Mouse (Mus musculus) thymus, postnatal 0 days (tissue): Measurements from ENCODE around the gene Tgfb2. TPM values are rescaled to one million over a fixed set of nuclear protein-coding genes. Genes with fewer than 3 reads are reported as not detected.

Experiments used
- DNase-seq: peaks from one replicate; pipeline ENCODE4 v3.0.0-alpha.2; 2015; ENCODE audit warnings: low spot score
- polyA plus RNA-seq: library from polyadenylated mRNA; unstranded; fragments of >200 nt; fragmentation: Nextera tagmentation; extraction: Ambion mirVana; gene quantifications from 2 replicates; pipeline ENCODE4 v1.2.1, GENCODE M21; 2015

The Tgfb2 gene
- polyA plus RNA-seq, 1 experiment from 2014 or later: 2.5 TPM

GRCm38 (mm10) chr1:186656732-186657329, 49.0 kb downstream of the Tgfb2 start:
- DNase-seq: no peak

- no peak for DNase-seq
These were observed 49.6 kb downstream of the Tgfb2 start for GRCm38 (mm10) chr1:186656201-186656600.

- DNase-seq: no peak
These were observed 50.7 kb downstream of the Tgfb2 start for GRCm38 (mm10) chr1:186655096-186655495.

GRCm38 (mm10) chr1:186652208-186652607, 53.6 kb downstream of the Tgfb2 start:
- no peak for DNase-seq

- no peak for DNase-seq
These were observed 55.8 kb downstream of the Tgfb2 start for GRCm38 (mm10) chr1:186650011-186650410.

- no peak for DNase-seq
These were observed 68.2 kb downstream of the Tgfb2 start for GRCm38 (mm10) chr1:186637304-186638213.

- DNase-seq: no peak
These were observed 70.7 kb downstream of the Tgfb2 start for GRCm38 (mm10) chr1:186635045-186635444.

- no peak for DNase-seq
These were observed 74.3 kb downstream of the Tgfb2 start for GRCm38 (mm10) chr1:186631457-186631856.

- no peak for DNase-seq
These were observed 74.8 kb downstream of the Tgfb2 start for GRCm38 (mm10) chr1:186630971-186631370.

GRCm38 (mm10) chr1:186627451-186627995, 78.3 kb downstream of the Tgfb2 start:
- no peak for DNase-seq

- no peak for DNase-seq
These were observed 81.3 kb downstream of the Tgfb2 start for GRCm38 (mm10) chr1:186624474-186624873.

GRCm38 (mm10) chr1:186621812-186622211, 84.0 kb downstream of the Tgfb2 start:
- DNase-seq: no peak

- no peak for DNase-seq
These were observed 87.5 kb downstream of the Tgfb2 start for GRCm38 (mm10) chr1:186618285-186618684.

- DNase-seq: no peak
These were observed 94.4 kb downstream of the Tgfb2 start for GRCm38 (mm10) chr1:186611371-186611770.

- no peak for DNase-seq
These were observed 95.3 kb downstream of the Tgfb2 start for GRCm38 (mm10) chr1:186610481-186610880.

GRCm38 (mm10) chr1:186609793-186610233, 96.0 kb downstream of the Tgfb2 start:
- DNase-seq: no peak

GRCm38 (mm10) chr1:186608116-186608515, 97.7 kb downstream of the Tgfb2 start:
- no peak for DNase-seq

- DNase-seq: no peak
These were observed 100.2 kb downstream of the Tgfb2 start for GRCm38 (mm10) chr1:186605635-186606034.

GRCm38 (mm10) chr1:186604124-186604523, 101.7 kb downstream of the Tgfb2 start:
- DNase-seq: no peak

GRCm38 (mm10) chr1:186588226-186588625, 117.6 kb downstream of the Tgfb2 start:
- DNase-seq: no peak

GRCm38 (mm10) chr1:186587065-186587804, 118.6 kb downstream of the Tgfb2 start:
- no peak for DNase-seq
